Mouse (Mus musculus) liver, embryonic 11.5 days (tissue): ENCODE results near the gene Ddx31. TPM values are rescaled to one million over a fixed set of nuclear protein-coding genes. Genes with fewer than 3 reads are reported as not detected.

Source experiments
- polyA plus RNA-seq: library from polyadenylated mRNA; unstranded; fragments of >200 nt; fragmentation: Nextera tagmentation; extraction: Ambion mirVana; gene quantifications from 2 replicates; pipeline ENCODE4 v1.2.1, GENCODE M21; 2014

The Ddx31 gene
- polyA plus RNA-seq, 1 experiment from 2014 or later: 15.5 TPM

Other genes starting within 250 kb of the Ddx31 start
- gene Gfi1b, start 218.4 kb upstream of the Ddx31 start, polyA plus RNA-seq: 143 and 151 TPM in 2 replicates
- 20.7 and 21.3 TPM in 2 replicates for gene Tsc1, start 199.2 kb upstream of the Ddx31 start, polyA plus RNA-seq
- gene Spaca9, start 140.7 kb upstream of the Ddx31 start, polyA plus RNA-seq: 3.5 and 4.4 TPM in 2 replicates
- 0.38 and 0.69 TPM in 2 replicates for gene Ak8, start 140.2 kb upstream of the Ddx31 start, polyA plus RNA-seq
- gene Gtf3c4, start within 50 bp of the Ddx31 start, polyA plus RNA-seq: 19.2 and 20.1 TPM in 2 replicates
- gene Barhl1, start 76.3 kb downstream of the Ddx31 start, polyA plus RNA-seq: not detected in 2 replicates
- 0.25 and 0.71 TPM in 2 replicates for gene Cfap77, start 214.7 kb downstream of the Ddx31 start, polyA plus RNA-seq
- 11.0 and 11.1 TPM in 2 replicates for gene Ttf1, start 219.9 kb downstream of the Ddx31 start, polyA plus RNA-seq